Mouse (Mus musculus) liver, postnatal 0 days (tissue): ENCODE measurements at regions not wholly inside any gene's neighbourhood (a gene's known extent, or its start where the extent isn't known, plus 50 kb on each side); places are given as distances from the start of the nearest gene placed in this dataset.

Experiments
- ATAC-seq: fragments of 200-750 bp; cut with Nextera tagmentation; 2 replicates; pipeline ENCODE4 v1.8.0; 2017; ENCODE audit warnings: mild to moderate bottlenecking, moderate library complexity
- DNase-seq: peaks from one replicate; pipeline ENCODE4 v3.0.0-alpha.2; 2016
- H3K27ac ChIP-seq: fragments of 300-500 bp; sonication (generic); 2 replicates; pipeline ENCODE4 v1.5.1; 2014; ENCODE audit warnings: antibody characterized with exemption, moderate library complexity, mild to moderate bottlenecking, low read depth
- H3K27me3 ChIP-seq: fragments of 300-500 bp; sonication (generic); 2 replicates; pipeline ENCODE4 v1.6.1; 2014; ENCODE audit warnings: low read length, control low read depth, mixed read lengths; ENCODE audit not compliant: insufficient read depth
- H3K36me3 ChIP-seq: fragments of 300-500 bp; sonication (generic); replicated peaks from 2 replicates; pipeline ENCODE4 v1.6.1; 2014; ENCODE audit warnings: mild to moderate bottlenecking, control low read depth, low read length, moderate library complexity, mixed read lengths; ENCODE audit not compliant: insufficient read depth
- H3K4me1 ChIP-seq: fragments of 300-500 bp; sonication (generic); 2 replicates; pipeline ENCODE4 v1.6.1; 2014; ENCODE audit warnings: antibody characterized with exemption, mild to moderate bottlenecking, control low read depth; ENCODE audit not compliant: insufficient read depth
- H3K4me2 ChIP-seq: fragments of 300-500 bp; sonication (generic); 2 replicates; pipeline ENCODE4 v1.6.1; 2014; ENCODE audit warnings: low read depth, mild to moderate bottlenecking, low read length, moderate library complexity, mixed read lengths
- H3K4me3 ChIP-seq: fragments of 300-500 bp; sonication (generic); 2 replicates; pipeline ENCODE4 v1.5.1; 2014; ENCODE audit warnings: low read depth, low read length
- H3K9ac ChIP-seq: fragments of 300-500 bp; sonication (generic); replicated peaks from 2 replicates; pipeline ENCODE4 v1.6.1; 2014; ENCODE audit warnings: mild to moderate bottlenecking, moderate library complexity
- H3K9me3 ChIP-seq: fragments of 300-500 bp; sonication (generic); 2 replicates; pipeline ENCODE4 v1.6.1; 2016; ENCODE audit warnings: mild to moderate bottlenecking, control low read depth, low read length, mixed read lengths
- CTCF ChIP-seq: sonication (generic); IDR thresholded peaks from 2 replicates; pipeline ENCODE4 v1.5.1; 2016; ENCODE audit warnings: antibody characterized with exemption, low read depth
- EP300 ChIP-seq: IDR thresholded peaks from 2 replicates; pipeline ENCODE4 v1.6.1; 2016; ENCODE audit warnings: antibody characterized with exemption, low read depth, mild to moderate bottlenecking
- WGBS: fragments of 180-500 bp; shearing (Covaris S2); extraction: QIAGEN DNeasy Blood & Tissue Kit; methylation state at CpG from one replicate; pipeline ENCODE4 v1.1.7; 2014; ENCODE audit not compliant: insufficient replicate concordance; 5-methylcytosine and 5-hydroxymethylcytosine counted together

DNA sequence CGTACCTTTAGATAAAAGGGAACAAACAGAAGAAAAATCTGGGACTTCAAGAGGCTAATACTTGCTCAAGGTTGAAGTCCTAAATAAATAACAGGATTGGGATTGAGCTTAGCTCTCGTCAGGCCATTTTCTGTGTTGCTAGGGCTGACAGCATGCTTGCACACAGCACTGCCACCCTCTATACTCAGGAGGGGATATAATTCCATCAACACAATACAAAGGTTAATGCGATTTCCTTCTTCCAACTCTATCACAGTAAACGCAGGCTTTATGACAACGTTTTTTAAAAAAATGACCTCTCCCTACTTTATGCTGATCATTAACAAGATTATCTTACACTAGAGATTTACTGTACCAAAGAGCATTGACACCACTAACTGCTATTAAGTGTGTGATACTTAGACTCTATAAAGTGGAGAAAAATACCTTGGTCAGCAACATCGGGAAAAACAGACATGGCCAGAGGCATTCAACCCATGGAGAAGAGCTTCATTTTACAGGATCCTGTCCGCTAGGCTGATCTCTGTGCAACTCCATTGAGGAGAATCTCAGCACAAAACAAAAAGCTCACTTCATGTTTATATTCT lies 305.3 kb upstream of the Pbx1 start:
- no peak for ATAC-seq
- H3K4me3 ChIP-seq = no peak overlapping the region
- TF ChIP-seq EP300 (no peak), CTCF (no peak)
- H3K36me3 ChIP-seq = no peaks in the 10 kb centered on the region
- no peaks in the 10 kb centered on the region for H3K4me1 ChIP-seq
- no peak overlapping the region for H3K9ac ChIP-seq
- WGBS = 69% methylated on average over 7 of the region's 7 CpGs
- DNase-seq = no peak
- H3K27ac ChIP-seq = no peak overlapping the region
- no peaks in the 10 kb centered on the region for H3K9me3 ChIP-seq
- H3K27me3 ChIP-seq = no peaks in the 10 kb centered on the region
- no peak overlapping the region for H3K4me2 ChIP-seq

DNA sequence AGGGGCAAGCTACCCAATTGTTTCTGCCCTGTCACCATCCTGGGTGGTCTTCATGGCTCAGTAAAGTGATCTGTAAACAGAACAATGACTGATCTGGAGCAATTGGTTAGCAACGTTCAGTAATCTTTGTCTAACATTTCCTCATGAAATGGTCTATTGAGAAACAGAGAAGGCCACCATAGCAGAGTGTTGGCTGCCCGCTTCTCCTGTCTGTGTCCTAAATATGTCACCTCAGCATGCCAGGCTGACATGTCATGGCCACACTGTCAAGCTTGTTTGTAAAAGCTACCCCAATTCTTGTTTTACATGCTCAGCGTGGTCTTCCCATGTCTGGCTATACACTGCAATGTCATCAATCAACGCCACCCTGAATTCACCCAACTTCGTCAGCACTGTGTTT lies 301.0 kb upstream of the Pbx1 start:
- no peaks in the 10 kb centered on the region for H3K27me3 ChIP-seq
- no peak for TF ChIP-seq CTCF
- no peak for TF ChIP-seq EP300
- H3K4me3 ChIP-seq = no peak overlapping the region
- H3K4me1 ChIP-seq = no peaks in the 10 kb centered on the region
- no peak for ATAC-seq
- H3K36me3 ChIP-seq = no peaks in the 10 kb centered on the region
- WGBS = 68% methylated on average over 5 of the region's 5 CpGs
- H3K9ac ChIP-seq = no peak overlapping the region
- no peak for DNase-seq
- no peaks in the 10 kb centered on the region for H3K9me3 ChIP-seq
- no peak overlapping the region for H3K4me2 ChIP-seq
- H3K27ac ChIP-seq = no peak overlapping the region

DNA sequence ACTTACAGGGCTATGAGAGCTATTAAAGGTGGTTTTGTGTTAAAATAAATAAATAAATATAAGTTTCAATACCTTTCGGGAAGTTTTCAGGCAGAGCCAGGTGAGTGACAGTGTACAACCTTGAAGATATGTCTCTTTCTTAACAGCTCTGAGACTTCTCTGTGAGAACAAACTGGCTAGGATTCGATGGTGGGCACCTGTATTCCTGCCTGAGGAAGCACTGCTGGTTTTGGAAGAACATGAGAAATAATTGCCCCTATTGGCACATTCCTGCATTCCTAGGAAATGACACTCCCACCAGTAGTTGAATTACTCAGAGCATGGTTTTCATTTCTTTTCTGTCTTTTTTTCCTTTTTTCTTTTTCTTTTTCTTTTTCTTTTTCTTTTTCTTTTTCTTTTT lies 277.8 kb upstream of the Pbx1 start:
- TF ChIP-seq EP300 = no peak

DNA sequence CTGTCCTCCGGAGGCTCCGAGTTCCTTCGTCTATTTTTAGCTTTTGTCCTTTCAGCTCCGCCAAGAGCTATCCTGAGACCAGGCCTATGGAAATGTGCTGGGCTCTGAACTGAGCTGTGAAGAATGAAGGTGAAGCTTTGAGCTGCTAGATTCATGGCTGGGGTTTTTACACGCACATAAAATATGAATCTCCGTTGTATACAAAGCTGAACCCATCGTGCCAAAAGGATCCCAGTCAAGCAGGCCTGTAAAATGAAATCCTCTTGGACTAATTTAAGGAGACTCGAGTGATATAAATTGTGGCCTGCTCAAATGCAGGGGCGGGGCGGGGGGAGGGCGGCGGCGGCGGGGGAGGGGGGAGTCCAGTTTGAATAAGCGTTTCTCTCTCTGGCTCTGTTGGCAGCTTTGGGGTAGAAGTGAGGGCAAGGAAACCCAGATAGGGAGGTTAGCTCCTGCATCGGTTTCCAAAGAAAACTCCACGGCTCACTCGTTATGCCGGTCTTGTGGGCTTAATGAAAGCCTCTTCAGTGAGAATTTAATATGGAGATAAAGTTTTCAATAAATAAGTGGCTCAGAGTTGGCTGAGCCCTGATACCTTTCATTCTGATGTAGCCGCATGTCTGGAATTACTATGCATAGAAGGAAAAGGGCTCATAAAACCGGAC lies 277.1 kb upstream of the Pbx1 start:
- Histone ChIP-seq H3K36me3 (no peaks in the 10 kb centered on the region), H3K27ac (no peak overlapping the region), H3K4me1 (no peaks in the 10 kb centered on the region), H3K9ac (no peak overlapping the region), H3K27me3 (no peaks in the 10 kb centered on the region), H3K9me3 (no peaks in the 10 kb centered on the region), H3K4me2 (peak overlapping the region; percentile 38), H3K4me3 (no peak overlapping the region)
- TF ChIP-seq EP300 = no peak
- WGBS = 37% methylated on average over 21 of the region's 21 CpGs
- no peak for ATAC-seq
- no peak for DNase-seq

More for the DNA sequence above, 277.8 kb upstream of the Pbx1 start:
- no peak overlapping the region for H3K4me2 ChIP-seq
- H3K9ac ChIP-seq = no peak overlapping the region
- H3K4me1 ChIP-seq = no peaks in the 10 kb centered on the region
- WGBS = 75% methylated on average over 2 of the region's 2 CpGs
- DNase-seq (no peak), ATAC-seq (no peak)
- no peak overlapping the region for H3K4me3 ChIP-seq
- H3K27ac ChIP-seq = no peak overlapping the region
- no peaks in the 10 kb centered on the region for H3K36me3 ChIP-seq
- no peaks in the 10 kb centered on the region for H3K9me3 ChIP-seq
- no peaks in the 10 kb centered on the region for H3K27me3 ChIP-seq

DNA sequence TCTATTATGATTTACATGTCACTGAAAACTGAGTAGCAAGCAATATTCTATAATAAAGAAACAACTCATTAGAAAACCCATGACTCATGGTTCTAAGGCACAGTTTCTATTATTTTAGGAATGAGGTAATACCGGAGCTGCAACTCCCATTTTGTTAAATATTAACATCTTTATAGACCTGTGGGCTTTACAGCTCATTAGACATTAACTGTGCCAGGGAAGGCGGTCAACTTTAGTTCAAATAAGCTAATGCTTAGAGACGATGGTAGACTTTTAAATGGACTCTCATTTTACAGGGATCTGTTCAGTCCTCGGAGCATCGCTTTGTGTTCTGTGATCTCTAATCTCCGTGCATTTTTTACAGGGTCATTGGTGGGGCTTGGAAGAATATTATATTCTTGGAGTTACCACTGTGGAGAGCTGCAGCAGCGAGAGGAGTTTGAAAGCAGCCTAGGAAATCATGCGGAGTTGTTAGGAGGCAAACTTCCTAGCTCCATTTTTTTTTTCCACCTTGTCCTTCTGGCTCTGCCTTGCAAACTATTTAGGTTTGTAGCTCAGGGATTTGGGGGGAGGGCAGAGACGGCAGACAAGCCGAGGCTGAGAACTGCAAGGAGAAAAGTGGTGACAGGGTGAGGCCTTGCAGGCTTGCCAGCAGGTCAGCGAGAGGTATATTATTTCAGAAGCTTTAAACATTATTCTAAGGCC lies 276.2 kb upstream of the Pbx1 start:
- Histone ChIP-seq H3K36me3 (no peaks in the 10 kb centered on the region), H3K4me2 (peak overlapping the region; percentile 38), H3K9ac (no peak overlapping the region), H3K27me3 (no peaks in the 10 kb centered on the region), H3K4me3 (no peak overlapping the region), H3K27ac (peak overlapping the region; percentile 34; the same call in 1 of the 2 replicates), H3K9me3 (no peaks in the 10 kb centered on the region), H3K4me1 (no peaks in the 10 kb centered on the region)
- 53% methylated on average over 11 of the region's 11 CpGs for whole genome bisulfite sequencing
- TF ChIP-seq EP300 (no peak), CTCF (no peak)
- DNase-seq (no peak), ATAC-seq (peak; percentile 87)

DNA sequence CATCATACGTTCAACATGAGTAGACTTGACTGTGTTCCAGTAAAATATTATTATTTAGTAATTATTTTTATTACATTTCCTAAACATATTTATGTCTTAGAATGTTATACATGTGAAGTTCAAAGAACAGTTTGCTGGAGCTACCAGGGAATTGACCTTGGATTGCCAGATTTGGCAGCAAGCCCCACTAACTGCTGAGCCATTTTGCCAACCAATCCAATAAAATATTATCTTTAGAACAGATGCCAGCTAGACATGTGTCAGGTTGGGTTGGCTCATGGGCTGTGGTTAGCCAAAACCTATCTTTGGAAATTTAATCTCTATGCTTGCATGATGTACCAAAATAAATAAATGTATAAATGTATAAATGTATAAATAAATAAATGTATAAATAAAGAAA lies 265.3 kb upstream of the Pbx1 start:
- DNase-seq = no peak
- H3K9ac ChIP-seq = no peak overlapping the region
- WGBS = 81% methylated on average over 1 of the region's 1 CpGs
- H3K27ac ChIP-seq = no peak overlapping the region
- no peaks in the 10 kb centered on the region for H3K27me3 ChIP-seq
- ATAC-seq = no peak
- H3K4me2 ChIP-seq = no peak overlapping the region
- no peak overlapping the region for H3K4me3 ChIP-seq
- no peak for TF ChIP-seq CTCF
- no peaks in the 10 kb centered on the region for H3K9me3 ChIP-seq
- no peaks in the 10 kb centered on the region for H3K4me1 ChIP-seq
- no peaks in the 10 kb centered on the region for H3K36me3 ChIP-seq
